Mouse (Mus musculus) C2C12 (cell line): ENCODE measurements around the gene Dnajc8.

Experiments used
- CEBPB ChIP-seq: IDR thresholded peaks from one replicate; pipeline ENCODE4 v1.6.1; 2011; ENCODE audit warnings: low read depth, mild to moderate bottlenecking, control low read depth, moderate library complexity
- CTCF ChIP-seq: IDR thresholded peaks from one replicate; pipeline ENCODE4 v1.5.1; 2011; ENCODE audit not compliant: control insufficient read depth, insufficient read depth, insufficient read length
- MAX ChIP-seq: IDR thresholded peaks from one replicate; pipeline ENCODE4 v1.6.1; 2011; ENCODE audit warnings: mild to moderate bottlenecking, control low read depth
- MYOD1 ChIP-seq: IDR thresholded peaks from one replicate; pipeline ENCODE4 v1.6.1; 2011; ENCODE audit warnings: low read depth; ENCODE audit not compliant: control insufficient read depth, insufficient read length

DNA sequence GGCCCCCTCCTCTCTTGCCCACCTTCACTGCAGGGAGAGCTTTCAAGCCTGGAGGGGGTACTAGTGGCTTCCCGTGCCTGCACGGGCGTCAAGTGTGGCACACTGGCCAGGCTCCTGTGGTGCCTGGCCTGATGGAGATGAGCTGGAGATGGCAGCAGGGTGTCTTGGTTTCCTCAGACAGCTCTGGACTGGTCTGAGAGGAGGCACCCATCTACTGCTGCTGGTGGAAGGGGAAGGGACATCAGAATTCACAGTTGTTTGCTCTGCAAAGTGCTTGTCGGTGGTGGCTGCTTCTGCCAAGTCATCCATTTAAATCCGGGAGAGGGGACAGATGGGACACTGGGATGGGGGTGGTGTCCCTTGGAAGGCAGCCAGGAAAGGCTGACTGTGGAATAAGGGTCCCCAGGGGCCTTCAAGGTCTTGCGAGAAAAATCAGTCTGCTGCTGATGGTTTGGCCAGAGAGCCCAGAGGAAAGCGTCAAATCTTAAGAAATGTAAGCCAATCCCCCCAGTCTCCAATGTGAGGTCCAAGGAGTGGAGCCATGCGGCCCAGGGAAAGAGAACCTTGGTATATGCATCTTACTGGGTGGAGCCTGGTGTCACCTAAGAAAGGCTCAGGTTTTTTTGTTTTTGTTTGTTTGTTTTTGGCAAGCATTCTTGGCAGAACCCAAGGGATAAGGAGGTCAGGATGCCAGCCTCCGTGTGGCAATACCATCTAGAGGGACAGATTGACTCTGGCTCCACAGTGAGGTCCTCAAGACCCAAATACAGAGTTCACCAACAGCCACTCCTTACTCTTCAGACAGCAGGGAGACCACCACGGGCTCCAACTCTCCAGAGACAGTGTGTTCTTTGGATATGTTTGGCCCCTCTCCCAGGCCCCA, 42.9 kb upstream of the Dnajc8 start:
- TF ChIP-seq CTCF (no peak), MAX (no peak), CEBPB (no peak), MYOD1 (no peak)
